Mouse (Mus musculus) gastrocnemius, postnatal 4 days (tissue): ENCODE measurements around the gene Fat4. TPM values are rescaled to one million over a fixed set of nuclear protein-coding genes. Genes with fewer than 3 reads are reported as not detected.

ENCODE experiments used
- DNase-seq, 2 experiments: peaks; one replicate each; pipeline ENCODE4 v3.0.0; 2021 to 2022; ENCODE audit warnings: low spot score in 2 of 2, mixed read lengths in 2 of 2
- total RNA-seq, 2 experiments: library from RNA; stranded (reverse); gene quantifications; 2 replicates each; pipeline ENCODE4 v1.2.3; 2021

The Fat4 gene
- total RNA-seq, 2 experiments from 2014 or later: 40.2 to 40.9 TPM

- no peak for DNase-seq
Measured at GRCm38 (mm10) chr3:38906832-38907231, 20.1 kb downstream of the Fat4 start.

DNA sequence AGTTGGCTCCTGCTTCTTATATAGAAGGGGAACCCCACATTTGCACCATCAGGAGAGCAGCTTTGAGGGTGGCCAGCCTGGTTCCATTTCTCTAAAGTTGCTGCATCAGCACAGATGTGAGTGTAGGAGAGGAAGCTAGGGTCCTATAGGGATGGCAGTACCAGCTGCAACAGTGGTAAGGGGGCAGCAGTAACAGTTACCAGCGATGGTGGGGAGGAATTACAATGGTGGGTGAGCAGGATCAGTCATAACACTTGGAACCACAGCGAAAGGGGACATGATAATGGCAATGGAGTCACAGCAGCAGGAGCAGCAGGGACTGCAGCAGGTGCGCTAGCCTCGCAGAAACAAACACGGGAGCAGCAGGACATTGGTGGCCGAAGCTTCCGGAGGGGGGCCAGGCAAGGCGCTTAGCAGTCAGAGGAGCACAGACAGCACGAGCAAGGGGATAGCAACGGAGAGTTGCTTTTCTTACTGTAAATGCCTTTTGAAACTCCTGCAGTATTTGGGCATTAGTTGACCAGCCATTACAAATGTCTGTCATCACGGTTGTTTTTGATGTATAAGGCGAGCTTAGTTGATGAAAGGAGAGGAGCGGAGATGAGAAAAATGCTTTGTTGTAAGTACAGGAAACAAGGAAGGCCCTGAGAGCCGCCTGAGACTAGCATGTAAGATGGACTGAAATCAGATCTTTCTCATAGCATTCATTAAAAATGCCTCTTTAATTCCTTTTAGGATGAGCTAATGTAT is 21.1 kb downstream of the Fat4 start:
- DNase-seq: no peak

GRCm38 (mm10) chr3:38908426-38909111 is 21.8 kb downstream of the Fat4 start:
- no peak for DNase-seq

DNA sequence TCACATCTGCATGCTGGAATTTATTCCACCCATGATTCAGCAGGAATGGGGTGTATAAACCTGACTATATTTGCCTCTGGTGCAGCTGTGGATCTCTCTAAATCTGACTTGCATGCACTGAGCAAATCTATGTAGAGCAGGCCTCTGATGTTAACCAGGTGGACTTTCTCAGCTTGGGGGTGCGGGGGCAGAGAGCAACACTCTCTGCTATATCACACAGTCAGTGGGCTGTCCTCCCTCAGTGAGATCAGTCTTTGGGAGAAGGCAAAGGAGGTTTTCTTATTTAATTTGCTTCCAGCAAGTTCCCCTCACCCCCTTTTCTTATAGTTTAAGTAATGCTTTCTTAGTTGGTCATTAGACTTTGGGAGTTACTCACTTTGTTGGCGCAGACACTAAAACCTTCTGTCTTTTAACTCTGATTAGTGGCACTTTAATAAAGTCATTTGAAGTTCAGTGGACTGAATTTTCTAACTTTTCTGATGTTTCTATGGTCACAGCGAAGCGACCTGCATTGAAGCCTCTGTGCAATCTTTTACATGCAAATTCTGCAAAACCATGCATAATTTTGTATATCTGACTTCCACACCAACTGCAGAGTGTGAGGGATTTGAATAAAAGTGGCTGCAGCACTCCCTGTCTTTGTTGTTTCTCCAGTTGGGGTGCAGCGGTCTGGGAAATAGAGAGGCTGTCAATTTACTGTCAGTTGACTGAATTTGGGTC is 26.2 kb downstream of the Fat4 start:
- DNase-seq: no peak

DNA sequence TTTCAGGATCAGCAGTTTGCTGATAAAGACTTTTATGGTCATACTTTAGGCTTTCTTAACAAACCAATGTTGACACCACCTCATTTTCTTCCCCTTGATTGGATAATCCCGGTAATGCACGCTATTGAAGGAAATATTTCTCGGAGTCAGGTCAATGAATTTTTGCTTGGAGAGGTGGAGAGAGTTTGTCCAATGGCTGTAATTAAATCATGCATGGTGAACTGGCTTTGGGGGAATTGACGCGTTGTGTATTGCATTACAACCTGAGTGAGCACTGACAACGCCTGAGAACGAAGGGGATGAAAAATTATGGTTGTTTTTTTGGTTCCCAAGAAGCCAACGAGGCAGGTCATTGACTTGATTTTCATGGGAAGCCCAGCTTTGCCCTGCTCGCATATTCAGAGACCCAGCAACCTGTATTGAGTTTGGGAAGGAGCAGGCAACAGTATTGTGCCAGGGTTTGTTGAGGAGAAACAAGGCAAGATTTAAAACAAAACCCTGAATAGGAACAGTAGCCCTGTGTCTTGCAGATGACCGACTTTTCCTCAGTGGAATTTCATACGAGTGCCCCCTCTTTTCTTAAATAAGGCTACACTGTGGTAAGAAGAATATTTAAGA is 26.9 kb downstream of the Fat4 start:
- no peak for DNase-seq

DNA sequence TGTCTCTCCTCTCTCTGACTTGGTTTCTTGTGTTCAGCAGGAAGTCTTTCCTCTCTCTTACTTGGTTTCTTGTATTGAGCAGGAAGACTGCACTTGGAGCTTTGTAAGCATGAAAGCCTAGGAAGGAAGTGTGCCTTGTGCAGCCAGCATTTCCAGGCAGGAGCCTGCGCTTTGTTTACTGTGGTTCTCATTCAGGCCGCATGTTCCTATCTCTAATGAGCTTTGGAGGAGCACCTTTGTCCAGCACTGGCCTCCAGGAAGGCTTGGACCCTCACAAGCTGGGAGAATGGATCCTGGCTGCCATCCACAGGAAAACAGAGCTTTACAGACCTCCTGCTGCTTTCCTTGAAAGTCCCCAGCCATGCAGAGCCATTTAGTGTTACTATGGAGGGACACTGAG is 32.2 kb downstream of the Fat4 start:
- no peak for DNase-seq

DNA sequence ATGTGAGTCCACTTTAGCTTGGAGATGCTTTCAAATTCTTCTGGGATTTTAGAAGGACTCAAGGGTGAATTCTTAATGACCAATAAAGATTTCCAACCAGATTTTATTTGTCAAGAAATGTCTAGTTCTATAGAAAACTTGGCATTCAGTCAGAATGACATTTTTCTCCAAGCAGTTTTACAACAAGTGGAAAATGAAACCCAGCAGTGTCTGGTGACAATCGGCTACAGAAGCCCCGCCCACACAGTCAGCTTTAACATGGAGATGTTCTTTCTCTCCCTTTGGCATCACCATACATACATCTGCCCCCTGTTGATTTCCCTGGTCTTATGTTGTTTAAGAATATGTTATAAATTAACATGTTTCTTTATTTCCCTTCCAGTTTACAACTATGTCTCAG is 34.3 kb downstream of the Fat4 start:
- DNase-seq: no peak

DNA sequence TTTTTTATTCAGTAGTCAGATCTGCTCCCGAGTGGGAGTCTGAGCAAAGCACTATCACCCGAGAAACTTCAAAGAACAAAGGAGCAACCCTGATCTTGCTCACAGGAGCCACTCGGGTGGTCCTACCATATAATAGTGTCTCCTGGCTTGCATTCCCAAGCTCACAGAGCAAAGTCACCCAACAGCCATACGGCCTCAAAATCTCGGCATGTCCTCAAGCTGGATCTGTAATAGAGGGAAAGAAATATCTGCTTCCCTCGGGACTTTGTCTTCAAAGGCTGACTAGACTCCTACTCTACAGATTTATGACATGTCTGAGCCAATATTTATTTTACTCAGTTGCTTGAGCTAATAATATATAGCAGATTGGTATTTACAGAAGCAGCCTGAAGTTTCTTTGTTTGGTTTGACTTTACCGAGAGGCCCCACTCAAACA is 36.5 kb downstream of the Fat4 start:
- DNase-seq: no peak

GRCm38 (mm10) chr3:38928076-38928686 is 41.4 kb downstream of the Fat4 start:
- DNase-seq: no peak

GRCm38 (mm10) chr3:38928751-38929150 is 42.0 kb downstream of the Fat4 start:
- DNase-seq: no peak

DNA sequence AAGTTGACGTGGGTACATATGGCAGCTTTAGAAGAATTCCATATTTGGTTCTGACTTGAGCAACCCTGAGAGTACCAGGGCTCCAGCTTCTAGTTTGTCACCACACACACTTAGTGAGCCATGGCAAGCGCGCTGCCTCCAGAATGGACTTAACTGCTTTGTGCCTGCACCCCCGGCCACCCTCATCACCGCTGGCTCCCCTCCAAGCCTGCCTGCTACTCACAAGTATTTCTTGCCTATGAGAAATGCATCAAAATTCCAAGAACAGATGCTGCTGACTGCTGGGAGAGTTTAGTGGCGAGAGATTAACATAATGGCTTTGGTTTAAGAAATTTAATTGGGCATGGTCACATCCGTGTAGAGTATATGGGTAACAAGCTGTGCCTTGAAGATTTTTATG is 48.0 kb downstream of the Fat4 start:
- DNase-seq: peak; percentile 25 to 38

DNA sequence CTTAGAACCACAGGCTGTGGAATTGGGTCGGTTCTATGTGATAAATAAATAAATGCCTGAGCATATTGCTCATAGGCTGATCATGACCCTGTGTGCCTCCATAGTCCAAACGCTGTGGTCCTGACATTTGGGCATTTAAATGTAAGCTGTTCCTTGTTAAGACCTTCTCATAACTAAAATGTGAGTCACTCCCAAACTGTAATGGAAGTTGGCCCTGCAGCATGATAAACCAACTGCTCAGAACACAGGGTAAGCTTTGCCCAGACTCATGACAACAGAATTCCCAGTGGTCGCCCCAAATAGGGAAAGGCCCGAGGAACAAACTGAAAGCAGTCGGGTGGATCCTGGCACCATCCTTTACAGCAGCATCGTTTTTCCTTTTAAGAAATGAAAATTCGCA is 49.7 kb downstream of the Fat4 start:
- DNase-seq: no peak

DNA sequence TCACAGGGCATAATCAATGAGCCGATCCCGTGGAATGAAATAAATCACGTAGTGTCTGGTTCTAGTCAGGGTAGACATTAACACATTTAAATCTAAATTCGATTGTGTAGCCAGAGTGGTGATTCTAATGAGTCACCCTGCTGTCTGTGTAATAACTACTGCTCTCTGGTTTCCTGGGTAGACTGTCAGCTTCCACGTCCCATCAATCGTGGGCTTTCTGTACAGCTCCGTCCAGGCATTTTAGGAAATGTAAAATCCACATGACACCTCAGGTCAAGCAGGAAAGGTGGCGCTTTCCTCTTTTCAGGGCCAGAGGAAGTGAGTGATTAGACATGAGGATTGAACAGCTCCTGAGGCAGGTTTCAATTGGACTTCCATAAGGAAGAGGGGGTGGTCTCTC is 50.4 kb downstream of the Fat4 start:
- no peak for DNase-seq

- no peak for DNase-seq
Measured at GRCm38 (mm10) chr3:38938136-38938535, 51.4 kb downstream of the Fat4 start.

DNA sequence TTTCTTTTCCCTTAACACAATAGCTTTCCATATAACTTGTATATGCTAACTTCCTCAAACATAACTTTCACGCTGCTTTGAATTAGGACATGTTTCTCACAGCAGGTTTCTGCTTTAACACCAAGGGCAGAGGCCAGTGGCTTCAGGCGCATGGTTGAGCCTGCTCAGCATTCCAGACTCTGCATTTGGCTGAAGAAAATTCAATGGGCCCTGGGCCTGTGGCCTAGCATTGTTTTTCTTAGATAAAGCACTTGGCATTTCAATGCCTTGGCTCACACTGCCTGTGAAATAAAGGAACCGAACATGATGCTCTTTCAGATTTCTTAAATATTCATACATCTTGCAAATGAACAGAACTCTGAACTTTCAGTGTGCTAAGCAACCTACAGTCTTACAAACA is 52.8 kb downstream of the Fat4 start:
- DNase-seq: no peak

- DNase-seq: no peak
Measured at GRCm38 (mm10) chr3:38940327-38940726, 53.6 kb downstream of the Fat4 start.

DNA sequence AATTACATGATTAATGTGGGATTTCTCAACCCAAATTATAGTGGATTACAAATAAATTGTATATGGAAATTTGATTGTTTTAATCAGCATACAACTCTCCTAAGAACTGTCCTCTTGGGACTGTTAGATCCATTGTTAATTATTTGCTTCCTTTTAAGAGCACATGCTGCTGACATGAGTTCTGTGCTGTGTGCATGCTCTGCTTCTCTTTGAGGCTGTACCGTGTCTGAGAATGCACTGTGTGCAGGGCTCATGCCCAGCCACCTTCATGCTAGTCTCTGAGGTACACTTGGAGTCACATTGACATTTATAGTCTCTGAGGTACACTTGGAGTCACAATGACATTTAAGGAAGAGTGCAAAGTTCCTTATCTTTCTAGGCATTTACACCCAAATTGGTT is 58.4 kb downstream of the Fat4 start:
- DNase-seq: no peak

- DNase-seq: no peak
Measured at GRCm38 (mm10) chr3:38947706-38948105, 61.0 kb downstream of the Fat4 start.

DNA sequence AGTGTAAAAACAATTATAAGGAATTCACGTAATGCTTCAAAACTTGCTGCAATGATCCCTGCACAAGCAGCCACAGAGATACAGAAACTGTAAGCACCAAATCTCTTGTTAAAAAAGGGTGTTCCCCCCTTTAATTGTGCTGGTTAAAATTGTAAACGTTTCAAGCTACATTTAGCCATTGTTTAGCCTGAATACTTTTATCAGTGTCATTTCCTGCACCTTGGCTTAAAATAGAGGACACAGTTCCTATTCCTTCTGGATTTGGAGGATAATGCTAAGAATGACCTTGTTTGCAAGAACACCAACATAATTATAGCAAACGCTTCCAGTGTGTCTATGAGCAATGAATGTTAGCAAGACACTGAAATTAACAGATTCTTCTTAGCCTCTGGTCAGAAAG is 65.9 kb downstream of the Fat4 start:
- DNase-seq: no peak

DNA sequence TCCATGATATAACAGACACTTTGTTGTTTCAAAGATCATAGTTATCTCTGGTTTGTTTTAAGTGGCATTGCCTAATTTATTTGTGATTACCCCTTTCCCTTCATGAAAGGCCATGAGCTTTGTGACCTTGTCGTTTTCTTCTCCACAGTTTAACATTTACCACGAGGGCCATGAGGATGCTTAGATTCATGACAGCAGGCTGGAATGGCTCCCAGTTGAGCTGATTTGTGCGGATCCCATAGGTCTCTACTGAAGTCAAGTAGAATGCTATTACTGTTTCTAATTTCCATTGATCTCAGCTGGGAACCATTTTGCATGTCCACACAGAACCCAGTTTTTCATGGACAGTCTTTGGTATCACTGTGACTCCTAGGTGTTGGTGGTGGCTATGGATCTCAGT is 67.5 kb downstream of the Fat4 start:
- no peak for DNase-seq

DNA sequence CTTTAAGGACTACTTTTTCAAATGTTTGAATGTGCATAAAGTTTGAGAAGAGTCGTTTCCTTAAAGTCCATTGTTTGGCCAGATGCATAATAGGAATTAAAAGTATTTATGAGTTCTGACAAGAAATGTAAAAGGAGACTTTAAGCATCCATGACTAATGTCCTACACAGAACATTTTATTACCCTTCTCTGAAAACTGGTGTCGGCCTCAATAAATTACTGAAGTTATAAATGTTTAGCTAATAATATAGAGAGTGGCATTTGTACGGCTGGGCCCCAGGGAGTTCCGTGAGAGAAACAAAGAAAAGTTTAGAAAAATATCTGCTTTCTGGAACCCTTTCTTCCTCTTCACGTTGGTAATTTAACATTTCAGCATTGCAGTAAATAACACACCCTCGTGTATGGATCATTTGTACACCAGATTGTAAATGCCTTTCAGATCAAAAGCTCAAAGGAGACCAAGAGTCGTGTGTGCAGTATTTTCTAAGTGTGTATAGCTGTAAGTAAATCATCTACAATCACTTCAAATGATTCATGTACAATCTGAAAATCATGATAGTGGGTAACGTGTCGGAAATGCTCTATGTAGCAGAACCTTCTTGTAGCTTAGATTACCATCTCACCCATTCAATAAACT is 69.4 kb downstream of the Fat4 start:
- no peak for DNase-seq
